Mouse (Mus musculus) lung, postnatal 25 days (tissue): ENCODE data around the gene Zfyve19.
A peak's percentile ranks its signal among the peaks of the same experiment; 100 is the strongest.

Experiments
- DNase-seq: peaks from one replicate; pipeline ENCODE4 v3.0.0; 2022; ENCODE audit warnings: low spot score

Gene Zfyve19

DNA sequence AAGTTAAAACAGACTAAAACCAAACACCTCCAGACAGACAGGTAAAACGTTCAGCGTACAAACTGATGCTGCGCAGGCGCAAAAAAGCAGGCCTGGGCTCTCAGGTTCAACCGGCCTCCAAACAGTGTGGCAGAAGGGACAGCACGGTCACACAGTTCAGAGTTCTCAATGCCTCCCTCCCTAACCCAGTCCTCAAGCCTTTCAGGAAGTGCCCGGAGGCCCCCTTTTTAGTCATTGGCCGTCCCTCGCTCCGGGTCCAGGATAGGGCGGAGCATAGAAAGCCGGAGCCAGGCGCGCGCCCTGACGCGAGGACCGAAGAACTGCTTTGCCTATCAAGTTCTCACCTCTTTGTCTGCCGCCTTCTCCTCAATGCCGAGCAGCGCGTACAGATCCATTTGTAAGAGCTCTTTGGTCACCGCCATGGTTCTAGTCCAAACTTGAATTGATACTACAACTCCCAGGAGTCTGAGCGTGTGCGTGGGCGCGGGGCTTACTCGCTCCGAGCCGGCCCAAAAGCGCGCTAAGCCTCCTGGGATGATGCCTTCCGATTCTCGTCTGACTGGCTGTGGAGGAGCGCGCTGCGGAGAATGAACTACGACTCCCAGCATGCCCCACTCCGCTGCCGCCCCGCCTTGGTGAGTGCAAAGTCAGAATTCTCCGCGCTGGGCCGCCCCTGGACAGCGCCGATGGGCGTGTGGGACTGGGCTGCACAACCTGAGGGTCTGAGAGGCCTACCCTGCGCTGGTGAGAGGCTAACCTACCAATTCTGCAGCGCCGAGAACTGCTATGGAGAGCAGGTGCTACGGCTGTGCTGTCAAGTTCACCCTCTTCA is at the start of gene Zfyve19, which contains the start of gene Dnajc17:
Gene Zfyve19, plus strand, starts transcription at position 274 of the 832 bp plus-strand sequence.
Gene Dnajc17, minus strand, starts transcription at position 452 of the 832 bp plus-strand sequence.
- peak; percentile 97 for DNase-seq

DNA sequence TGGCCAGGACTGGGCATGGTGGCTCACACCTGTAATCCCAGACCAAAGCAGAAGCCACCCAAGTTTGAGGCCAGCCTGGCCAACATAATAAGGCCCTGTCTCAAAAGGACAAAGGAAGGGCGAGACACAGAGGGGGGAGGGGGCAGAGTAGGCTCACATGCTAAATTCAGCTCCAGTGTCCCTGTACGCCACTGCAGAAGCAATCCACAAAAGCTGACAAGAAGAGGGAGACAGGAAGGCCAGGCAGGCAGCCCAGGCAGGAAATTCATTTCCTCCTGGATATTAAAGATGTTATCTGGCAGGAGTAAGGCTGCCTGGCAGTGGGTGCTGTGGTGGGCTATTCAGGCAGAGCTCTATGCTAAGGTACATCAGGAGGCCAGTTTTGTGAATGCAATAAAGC is 47.2 kb upstream of the Zfyve19 start:
- DNase-seq = peak; percentile 69

DNA sequence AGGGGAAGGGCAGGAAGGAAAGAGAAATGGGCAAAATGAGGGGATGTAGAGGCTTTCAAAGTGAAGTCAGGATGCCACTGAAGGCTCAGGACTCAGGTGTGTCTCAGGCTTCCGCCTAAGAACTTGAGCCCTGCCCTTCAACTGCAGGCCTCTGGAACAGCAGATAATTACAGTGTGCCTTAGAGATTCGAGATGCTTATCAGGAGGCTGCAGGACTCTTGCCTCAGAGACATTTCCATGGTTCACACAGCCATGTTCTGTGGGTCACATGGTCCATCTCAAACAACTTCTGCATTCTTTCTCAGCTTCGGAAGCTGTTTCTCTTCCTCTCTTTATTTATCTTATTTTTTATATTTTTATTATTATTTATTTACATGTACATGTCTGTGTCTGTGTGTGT is 45.3 kb upstream of the Zfyve19 start:
- no peak for DNase-seq

DNA sequence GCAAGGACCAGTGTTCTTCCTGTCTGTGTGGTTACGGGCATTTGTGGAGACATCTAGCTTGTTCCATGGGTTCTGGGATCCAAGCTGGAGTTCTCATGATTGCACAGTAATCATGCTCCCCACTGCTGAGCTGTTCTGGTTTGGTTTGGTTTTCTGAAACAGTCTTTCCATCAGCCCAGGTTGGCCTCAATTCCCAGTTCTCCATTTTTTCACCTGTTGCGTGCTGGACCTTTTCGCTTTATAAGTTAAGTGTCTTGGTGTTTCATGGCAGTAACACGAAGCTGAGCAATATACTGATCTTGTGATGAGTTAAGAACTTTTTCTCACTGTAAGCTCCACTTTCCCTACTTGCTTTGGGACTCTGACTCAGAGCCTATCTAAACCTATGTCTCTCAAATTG is 44.4 kb upstream of the Zfyve19 start:
- no peak for DNase-seq

DNA sequence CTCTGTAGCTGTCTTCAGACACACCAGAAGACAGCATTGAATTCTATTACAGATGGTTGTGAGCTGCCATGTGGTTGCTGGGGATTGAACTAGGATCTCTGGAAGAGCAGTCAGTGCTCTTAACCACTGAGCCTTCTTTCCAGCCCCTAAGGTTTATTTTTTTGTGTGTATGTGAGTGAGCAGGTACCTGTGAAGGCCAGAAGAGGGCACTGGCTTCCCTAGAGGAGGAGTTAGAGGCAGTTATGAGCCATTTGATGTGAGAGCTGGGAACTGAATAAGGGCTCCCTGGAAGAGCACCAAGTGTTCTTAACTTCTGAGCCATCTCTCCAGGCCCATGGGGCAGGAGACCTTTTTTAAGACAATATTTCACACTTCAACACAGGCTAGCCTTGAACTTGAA is 43.0 kb upstream of the Zfyve19 start:
- DNase-seq = no peak

DNA sequence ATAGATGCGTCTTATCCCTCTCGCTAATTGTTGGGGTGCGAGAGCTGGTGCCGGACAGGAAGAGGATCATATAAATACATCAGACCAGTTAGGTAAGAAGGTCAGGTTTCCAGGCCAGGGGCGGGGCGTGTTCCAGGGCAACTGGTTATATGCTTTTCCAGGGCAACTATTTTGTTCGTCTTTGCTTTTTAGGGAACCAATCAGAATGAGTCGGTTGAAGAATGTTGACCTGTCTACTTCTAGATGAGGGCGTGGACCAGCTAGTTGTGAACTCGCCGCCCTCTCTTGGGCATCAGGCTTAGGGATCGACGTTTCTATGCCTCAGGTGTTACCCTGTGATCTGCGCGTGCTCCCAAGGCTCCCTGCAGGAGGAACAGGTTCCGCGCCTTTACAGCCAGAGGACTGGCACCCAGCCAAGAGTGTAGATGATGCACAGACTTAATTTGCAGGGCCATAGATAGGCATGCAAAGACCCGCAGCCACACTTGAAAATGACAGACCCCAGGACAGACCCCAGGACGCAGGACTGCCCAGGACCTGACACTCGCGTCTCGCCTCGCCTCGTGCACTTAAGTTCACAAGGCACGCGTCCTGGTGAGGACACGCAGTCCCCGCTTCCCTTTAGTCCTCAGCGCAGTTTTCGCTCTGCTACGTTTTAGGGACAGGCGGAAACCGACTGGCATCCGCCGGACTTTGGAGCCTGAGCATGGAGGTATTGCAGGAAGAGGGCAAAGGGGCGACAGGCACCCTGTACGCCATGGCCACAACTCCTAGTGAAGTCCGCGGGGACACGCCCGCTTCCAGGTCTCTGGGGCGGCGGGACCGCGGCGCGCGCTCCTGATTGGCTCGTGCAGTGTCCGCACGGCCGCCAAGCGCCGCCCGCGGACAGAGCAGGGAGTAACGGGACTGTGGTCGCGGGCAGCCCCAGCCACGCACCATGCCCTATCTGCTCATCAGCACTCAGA is 41.2 kb upstream of the Zfyve19 start, which contains the start of gene Gchfr:
Gene Gchfr, plus strand, starts transcription at position 873 of the 965 bp plus-strand sequence.
- DNase-seq = peak; percentile 59

DNA sequence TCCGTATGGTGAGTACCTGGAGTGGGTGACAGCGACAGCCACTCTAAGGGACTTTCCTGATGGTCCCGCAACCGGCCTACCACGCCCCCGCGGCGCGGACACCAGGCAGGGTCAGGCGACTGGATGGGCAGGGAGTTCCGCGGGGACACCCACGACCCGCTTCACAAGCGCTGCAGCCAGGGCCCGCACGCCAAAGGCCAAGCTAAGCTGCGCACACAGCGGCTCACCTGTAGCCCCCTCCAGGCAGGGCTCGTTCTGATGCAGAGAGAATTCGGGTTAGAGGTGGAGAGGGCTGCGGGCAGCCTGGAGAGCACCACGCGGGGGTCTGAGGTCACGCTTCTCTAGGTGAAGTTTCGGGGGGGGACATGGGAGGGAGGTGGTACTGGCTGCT is 40.6 kb upstream of the Zfyve19 start:
- no peak for DNase-seq

DNA sequence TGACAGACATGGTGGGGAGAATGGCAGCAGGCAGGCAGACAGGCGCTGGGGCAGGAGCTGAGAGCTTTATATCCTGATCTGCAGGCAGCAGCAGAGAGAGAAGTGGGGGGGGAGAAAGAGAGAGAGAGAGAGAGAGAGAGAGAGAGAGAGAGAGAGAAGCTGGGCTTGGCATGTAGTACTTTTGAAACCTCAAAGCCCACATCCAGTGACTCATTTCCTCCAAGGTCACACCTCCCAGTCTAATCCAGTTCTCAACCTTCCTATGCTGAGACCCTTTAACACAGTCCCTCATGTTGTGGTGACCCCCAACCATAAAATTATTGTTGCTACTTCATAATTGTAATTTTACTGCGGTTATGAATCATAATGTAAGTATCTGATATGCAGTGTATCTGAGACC is 38.1 kb upstream of the Zfyve19 start:
- DNase-seq = no peak

DNA sequence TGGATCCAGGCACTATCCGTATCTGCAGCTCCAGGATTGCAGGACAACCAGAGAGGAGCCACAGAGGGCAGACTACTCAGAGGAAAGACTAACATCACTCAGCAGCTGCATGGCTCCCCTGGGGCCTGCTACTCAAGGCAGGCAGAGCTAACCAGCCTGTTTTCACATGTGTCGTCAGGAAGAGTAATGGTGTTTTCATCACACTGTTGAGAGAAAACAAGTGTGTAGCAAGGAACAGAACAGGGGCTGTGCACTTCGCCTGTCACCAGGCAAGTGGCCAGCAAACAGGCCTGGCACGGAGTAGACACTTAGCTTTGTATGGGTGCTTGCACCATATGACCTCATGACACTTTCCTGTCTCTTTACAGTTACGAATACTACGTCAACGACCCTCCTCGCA is 36.8 kb upstream of the Zfyve19 start:
- DNase-seq = no peak

DNA sequence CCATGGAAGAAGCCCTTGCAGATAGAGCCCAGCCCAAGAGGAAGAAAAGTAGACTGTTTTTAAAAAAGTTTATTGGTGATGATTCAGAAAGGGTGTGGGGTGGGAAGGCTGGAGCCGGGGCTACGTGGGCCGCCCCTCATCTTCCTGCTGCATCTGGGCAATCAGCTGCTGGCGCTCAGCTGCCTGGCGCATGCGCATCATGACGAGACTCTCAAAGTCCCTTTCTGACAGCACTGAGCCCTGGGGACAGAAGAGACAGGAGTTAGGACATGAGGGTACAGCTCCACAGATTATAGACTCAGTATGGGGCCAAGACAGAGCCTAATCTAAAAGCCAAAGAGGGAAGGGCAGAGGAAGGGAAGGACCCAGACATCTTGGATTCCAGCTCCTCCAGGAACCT is 36.0 kb upstream of the Zfyve19 start:
- no peak for DNase-seq

DNA sequence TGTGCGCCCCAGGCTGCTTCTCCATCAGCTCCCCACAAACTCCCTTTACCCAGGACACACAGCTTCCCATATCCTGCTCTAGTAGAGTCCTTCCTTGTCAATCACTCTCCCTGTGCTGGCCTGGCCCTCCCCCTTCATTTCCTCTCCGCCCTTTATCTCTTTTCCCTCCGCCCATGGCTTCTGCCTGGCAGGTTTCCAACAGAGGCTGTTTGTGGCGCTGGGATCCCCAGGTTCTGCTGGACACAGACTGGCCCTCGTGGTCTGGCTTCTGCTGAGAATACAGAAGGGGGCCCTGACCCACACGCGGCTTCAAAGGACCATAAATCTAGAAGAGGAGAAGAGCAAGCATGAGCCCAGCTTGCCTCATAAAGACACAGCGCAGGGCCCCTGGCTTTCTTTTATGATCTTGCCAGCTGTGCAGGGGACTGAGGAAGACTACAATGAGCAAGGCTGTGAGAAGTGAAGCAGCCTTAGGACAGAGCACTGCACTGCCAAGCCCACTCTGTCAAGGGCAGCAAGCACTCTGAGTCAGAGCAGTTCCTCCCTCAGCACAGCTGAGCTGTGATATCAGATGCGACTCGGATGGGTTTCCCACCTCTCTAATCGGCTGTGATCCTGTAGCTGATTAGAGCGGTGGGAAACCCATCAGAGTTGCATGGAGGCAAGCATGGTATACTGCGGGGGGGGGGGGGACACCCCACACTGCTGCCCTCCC is 35.4 kb upstream of the Zfyve19 start:
- peak; percentile 76 for DNase-seq

DNA sequence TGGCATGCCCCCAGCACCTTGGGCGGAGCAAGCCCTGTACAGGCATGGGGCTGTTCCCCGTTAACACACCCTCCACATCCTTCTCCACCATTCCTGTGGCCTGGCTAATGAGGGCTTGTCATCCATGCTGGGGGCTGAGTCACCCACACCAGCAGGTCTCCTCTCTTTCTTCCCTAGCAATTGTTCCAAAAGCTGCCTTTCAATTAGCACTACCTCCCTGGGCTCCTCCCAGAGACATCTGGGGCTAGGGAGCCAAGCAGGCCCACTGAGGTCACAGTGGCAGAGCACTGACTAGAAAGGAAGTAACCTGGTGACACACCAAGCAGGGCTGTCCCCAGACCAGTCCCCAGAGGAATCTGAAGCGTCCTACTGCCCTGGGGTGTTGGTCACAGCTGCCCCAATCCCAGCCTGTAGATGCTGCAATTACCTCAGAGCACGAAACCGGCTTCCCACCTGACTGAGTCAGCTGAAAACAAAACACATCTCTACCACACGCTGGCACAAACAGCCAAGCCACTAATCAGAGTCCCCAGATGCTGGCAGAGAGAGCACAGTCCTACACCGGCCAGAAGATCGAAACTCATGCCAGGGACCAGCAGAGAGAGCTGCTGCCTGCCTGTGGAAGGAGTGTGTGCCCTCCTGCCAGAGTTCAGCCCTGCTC is 34.3 kb upstream of the Zfyve19 start, which contains the start of gene Gm14137:
Gene Gm14137, plus strand, starts transcription at position 519 of the 661 bp plus-strand sequence.
- no peak for DNase-seq

DNA sequence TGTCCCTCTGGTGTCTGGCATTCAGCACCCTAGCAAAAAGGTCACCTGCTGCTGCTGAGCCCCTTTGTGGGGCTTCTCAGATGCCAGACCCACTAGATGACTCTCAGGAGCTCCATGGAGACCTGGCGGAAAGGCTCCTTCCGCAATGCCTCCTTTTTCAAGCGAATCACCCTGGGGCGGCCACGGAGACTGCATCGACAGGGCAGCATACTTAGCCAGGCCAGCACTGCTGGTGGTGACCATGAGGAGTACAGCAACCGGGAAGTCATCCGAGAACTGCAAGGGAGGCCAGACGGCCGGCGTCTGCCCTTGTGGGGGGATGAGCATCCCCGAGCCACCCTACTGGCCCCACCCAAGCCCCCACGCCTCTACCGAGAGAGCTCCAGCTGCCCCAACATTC is 33.6 kb upstream of the Zfyve19 start:
- no peak for DNase-seq

DNA sequence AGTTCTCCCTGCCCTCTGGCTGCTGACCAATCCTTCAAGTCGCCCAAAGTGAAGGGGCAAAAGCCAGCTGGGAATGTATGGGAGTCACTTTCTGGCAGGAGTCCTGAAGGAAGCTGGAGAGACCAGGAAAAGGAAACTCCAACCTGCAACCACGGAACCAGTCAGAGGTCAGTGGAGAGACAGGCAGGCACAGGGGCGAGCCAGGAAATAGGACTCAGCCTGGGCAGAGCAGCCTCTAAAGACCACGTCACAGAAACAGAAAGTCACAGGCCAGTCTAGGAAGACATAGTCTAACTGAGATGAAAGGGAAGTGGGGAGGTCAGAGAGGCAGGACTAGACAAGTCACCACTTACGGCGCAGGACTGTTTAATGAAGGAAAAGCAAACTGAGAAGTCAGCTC is 32.8 kb upstream of the Zfyve19 start:
- DNase-seq = no peak

DNA sequence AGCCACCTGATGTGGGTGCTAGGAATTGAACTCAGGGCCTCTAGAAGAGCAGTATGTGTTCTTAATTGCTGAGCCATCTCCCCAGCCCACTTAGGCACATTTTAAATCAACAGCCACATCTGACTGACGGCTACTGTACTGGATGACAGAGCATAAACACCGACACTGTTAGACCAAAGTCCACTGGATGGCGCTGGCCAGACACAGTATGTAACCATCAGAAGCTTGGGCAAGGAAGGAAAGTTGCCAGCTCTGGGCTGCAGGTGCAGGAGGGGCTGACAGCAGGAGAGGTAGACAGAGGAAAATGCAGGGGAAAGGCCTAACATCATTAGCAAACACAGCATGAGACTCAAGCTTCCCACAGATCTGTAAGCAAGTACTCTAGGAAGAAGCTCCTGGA is 31.7 kb upstream of the Zfyve19 start:
- DNase-seq = no peak

DNA sequence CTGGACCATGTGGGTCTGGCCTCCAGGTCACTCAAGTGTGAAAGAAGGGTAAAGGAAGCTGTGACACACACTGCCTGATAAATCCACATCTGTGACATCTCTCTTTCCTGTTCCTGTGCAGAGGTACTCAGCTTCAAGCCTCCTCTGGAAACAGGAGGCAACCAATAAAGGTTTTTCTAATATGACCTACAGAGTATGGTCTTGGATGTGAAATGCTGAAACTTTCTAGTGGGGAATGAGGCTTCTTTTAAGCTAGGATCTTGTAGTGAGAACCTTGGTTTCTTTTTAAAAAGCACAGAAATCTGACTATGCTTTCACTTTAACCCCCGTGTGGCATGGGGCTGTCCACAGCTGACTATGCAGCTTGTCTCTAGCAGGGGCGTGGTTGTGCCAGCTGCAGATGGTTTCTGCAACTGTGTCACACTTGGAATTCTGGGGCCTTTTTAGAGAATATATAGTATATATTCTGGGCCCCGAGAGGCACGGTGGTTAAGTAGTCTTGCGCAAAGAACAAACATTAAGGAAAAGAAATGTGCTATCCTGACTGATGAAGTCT is 31.0 kb upstream of the Zfyve19 start:
- no peak for DNase-seq

DNA sequence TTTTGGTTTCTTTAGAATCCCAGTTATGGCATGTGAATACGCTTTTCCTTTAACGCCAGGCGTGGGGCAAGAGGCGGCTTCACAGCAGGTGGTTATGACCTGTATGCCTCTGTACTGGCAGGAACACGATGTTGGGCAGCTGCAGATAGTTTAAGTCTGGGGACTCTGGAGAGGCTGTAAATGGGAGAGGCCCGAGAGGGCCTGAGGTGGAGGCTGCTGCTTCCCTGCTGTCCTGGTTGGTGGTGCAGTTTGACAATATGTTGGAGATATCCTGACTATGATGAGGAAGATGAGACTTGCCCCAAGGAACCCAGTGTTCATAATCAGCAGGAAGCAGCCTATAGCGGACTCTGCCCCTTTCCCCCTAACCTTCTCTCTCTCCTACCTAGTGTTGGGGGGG is 25.5 kb upstream of the Zfyve19 start:
- no peak for DNase-seq

DNA sequence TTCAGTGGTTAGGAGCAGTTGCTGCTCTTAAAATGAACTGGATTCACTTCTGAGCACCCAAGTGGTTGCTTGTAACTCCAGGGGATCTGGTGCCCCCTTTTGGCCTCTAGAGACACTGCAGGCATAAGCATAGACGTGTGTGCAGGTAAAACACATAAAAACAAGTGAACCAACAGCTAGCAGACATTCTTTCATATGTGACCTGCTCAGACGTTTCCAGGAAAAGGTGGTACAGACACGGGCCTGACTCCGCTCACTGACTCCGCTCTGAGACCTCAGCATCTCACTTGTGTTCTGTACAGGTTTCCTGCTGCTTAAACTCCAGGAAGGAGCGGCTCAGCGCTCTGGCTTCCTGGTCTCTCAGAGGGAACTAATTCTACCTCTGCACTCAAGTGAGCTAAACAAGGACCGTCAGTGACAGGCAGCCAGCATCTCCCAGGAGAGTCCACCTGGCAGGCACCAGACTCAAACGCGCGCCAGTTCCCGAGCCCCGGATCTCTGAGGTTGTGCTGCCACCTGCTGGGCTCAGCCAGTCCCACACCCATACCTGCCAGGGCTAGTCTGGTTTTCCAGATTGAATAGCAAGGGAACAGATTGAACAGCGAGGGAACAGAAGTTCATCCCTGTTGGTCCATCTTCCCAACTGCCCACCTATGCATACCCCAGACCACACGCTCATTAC is 19.2 kb upstream of the Zfyve19 start:
- peak; percentile 83 for DNase-seq

DNA sequence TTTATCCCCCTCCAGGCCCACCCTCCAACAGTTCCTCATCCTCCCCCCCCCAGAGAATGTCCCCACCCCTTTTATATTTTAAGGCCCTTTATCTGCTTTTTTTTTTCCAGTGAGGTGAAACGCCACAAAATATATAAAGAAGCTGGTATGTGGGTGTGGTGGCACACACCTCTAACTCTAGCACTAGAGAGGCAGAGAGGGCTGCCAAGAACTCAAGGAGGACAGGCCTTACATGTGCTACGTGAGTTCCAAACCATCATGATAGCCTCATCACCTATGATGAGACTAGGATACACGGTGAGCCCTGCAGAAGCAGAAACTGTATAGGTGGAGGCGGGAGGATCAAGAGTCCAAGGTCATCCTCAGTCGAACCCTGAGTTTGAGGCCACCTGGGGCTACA is 17.4 kb upstream of the Zfyve19 start:
- no peak for DNase-seq

DNA sequence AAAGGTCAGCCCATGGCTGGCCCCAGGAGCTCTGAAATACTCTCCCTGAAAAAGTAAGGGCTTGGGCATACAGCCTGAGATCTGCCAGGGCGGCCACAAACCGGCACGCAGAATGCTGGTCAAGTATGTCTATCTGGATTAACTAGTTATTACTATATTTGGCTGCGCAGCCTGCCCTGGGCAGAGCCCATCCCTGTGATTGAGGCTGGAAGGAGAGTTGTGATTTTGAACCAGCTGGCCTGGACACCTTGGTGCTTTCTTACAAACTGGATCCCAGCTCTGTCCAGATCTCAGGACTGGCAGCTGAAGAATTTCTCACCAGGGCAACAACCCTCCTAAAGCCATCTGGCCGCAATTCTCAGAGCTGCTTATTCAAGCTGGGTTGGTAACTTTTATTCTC is 14.3 kb upstream of the Zfyve19 start:
- no peak for DNase-seq
